Comparison of ENCODE assay signal across 26 mouse cellular contexts in genomic region chr17:78993670-78994069, GRCm38 (mm10). TPM values are rescaled to one million over a fixed set of nuclear protein-coding genes. Genes with fewer than 3 reads are reported as not detected.
DNase-seq lines count a peak whose midpoint lies in the region; ATAC-seq and TF ChIP-seq lines count a peak whose summit lies in the region.
"Had no signal": no experiment of that assay in that cellular context is flagged by ENCODE, and none has a peak within 500 bp of the region (broad histone marks: within the 10 kb centered on the region; RNA-seq: fewer than 3 reads in every experiment).

No protein-coding gene starts in this region.

- intact Hi-C loops in left cerebral cortex, adult 2 months (cut with DNase I), result no loop called here
- intact Hi-C loops in left cerebral cortex, postnatal 10 days (cut with DNase I), result no loop called here

- H3K4me3 ChIP-seq in left cerebral cortex, adult 2 months, result no peak overlapping the region
- H3K4me3 ChIP-seq: forebrain, embryonic 15.5 days; hindbrain, embryonic 13.5 days; limb, embryonic 12.5 days; midbrain, embryonic 13.5 days; neural tube, embryonic 13.5 days; stomach, embryonic 15.5 days had no signal

- no peak for DNase-seq in frontal cortex, postnatal 36 days (ENCODE audit: low spot score in 2 of 2)
- no peak for DNase-seq in left cerebral cortex, adult 2 months (ENCODE audit: extremely low spot score in 1 of 2, low spot score in 2 of 2)
- no peak for DNase-seq in left cerebral cortex, postnatal 10 days (ENCODE audit: extremely low spot score in 1 of 2, low spot score in 2 of 2)
- DNase-seq in mesoderm, embryonic 11.5 days (ENCODE audit: low read depth, low spot score), result peak; percentile 39
- DNase-seq in lung, postnatal 25 days (ENCODE audit: low spot score), result no peak
- no peak for DNase-seq in right cerebral cortex, adult 2 months (ENCODE audit: low spot score in 2 of 2)
- DNase-seq: adrenal gland, postnatal 10 days; cerebellum, adult 8-10 months; gastrocnemius, postnatal 36 days; kidney, adult 18-20 months; kidney, postnatal 10 days; liver, postnatal 0 days; right cerebral cortex, adult 18-20 months; thymus, adult 18-20 months; thymus, postnatal 36 days had no signal

- ATAC-seq in frontal cortex, adult (ENCODE audit: low TSS enrichment), result peak; percentile 76
- ATAC-seq: activated CD4-positive, CD25-positive, alpha-beta regulatory T cell, adult 4 months; forebrain, embryonic 15.5 days; inflammation-experienced regulatory T-cells, adult 6 months; liver, postnatal 0 days; lung, postnatal 0 days; midbrain, embryonic 13.5 days had no signal

- TF ChIP-seq CTCF in left cerebral cortex, adult 2 months (IDR thresholded peaks at IDR 0.05), result no peak

- H3K27ac ChIP-seq in left cerebral cortex, adult 2 months, result peak overlapping the region; percentile 42
- H3K27ac ChIP-seq: forebrain, embryonic 15.5 days; hindbrain, embryonic 13.5 days; limb, embryonic 12.5 days; midbrain, embryonic 13.5 days; neural tube, embryonic 13.5 days; stomach, embryonic 15.5 days had no signal

RNA-seq across cellular contexts. Expression of gene Prkd3, which starts 26.9 kb away (rescaled TPM):
- 10 to 100 TPM in 1 of 2 experiments, 1 to 10 TPM in 1; 9.3 to 10.9 TPM for total RNA-seq in left cerebral cortex, adult 2 months (2021)
- total RNA-seq in left cerebral cortex, postnatal 10 days (2021), result 10 to 100 TPM; 11.0 to 11.4 TPM

RNA-seq across cellular contexts. Expression of gene Ndufaf7, which starts 56.7 kb away (rescaled TPM):
- total RNA-seq in left cerebral cortex, adult 2 months (2021), result 10 to 100 TPM; 56.2 to 60.6 TPM
- total RNA-seq in left cerebral cortex, postnatal 10 days (2021), result 10 to 100 TPM; 64.3 to 71.6 TPM

RNA-seq across cellular contexts. Expression of gene Cebpz, which starts 56.8 kb away (rescaled TPM):
- total RNA-seq in left cerebral cortex, adult 2 months (2021), result 10 to 100 TPM; 32.9 to 34.0 TPM
- 10 to 100 TPM; 33.1 to 34.3 TPM for total RNA-seq in left cerebral cortex, postnatal 10 days (2021)

RNA-seq across cellular contexts. Expression of gene Qpct, which starts 58.0 kb away (rescaled TPM):
- total RNA-seq in left cerebral cortex, adult 2 months (2021), result 10 to 100 TPM in 1 of 2 experiments, 1 to 10 TPM in 1; 9.1 to 11.5 TPM
- total RNA-seq in left cerebral cortex, postnatal 10 days (2021), result 10 to 100 TPM; 13.6 to 16.0 TPM
- total RNA-seq: MEL had no signal
